Mouse (Mus musculus) liver, embryonic 15.5 days (tissue): ENCODE results near the gene Wbp2. TPM values are rescaled to one million over a fixed set of nuclear protein-coding genes. Genes with fewer than 3 reads are reported as not detected.
"Not testable (repeated sequence)": the region's sequence is repeated elsewhere in the genome, so short reads cannot be mapped to it uniquely, and the experiment has no call there.

Source experiments
- ATAC-seq: fragments of 200-750 bp; cut with Nextera tagmentation; 2 replicates; pipeline ENCODE4 v1.8.0; 2017; ENCODE audit warnings: moderate number of reproducible peaks, mild to moderate bottlenecking, moderate library complexity; ENCODE audit not compliant: insufficient read depth
- H3K27ac ChIP-seq: fragments of 300-500 bp; sonication (generic); replicated peaks from 2 replicates; pipeline ENCODE4 v1.5.1; 2015; ENCODE audit warnings: mild to moderate bottlenecking, inconsistent platforms
- H3K27me3 ChIP-seq: fragments of 300-500 bp; sonication (generic); 2 replicates; pipeline ENCODE4 v1.6.1; 2015; ENCODE audit warnings: mild to moderate bottlenecking, inconsistent platforms
- H3K36me3 ChIP-seq: fragments of 300-500 bp; sonication (generic); replicated peaks from 2 replicates; pipeline ENCODE4 v1.6.1; 2015; ENCODE audit warnings: moderate library complexity, mild to moderate bottlenecking, inconsistent platforms
- H3K4me1 ChIP-seq: fragments of 300-500 bp; sonication (generic); replicated peaks from 2 replicates; pipeline ENCODE4 v1.6.1; 2015; ENCODE audit warnings: inconsistent platforms
- H3K4me2 ChIP-seq: fragments of 300-500 bp; sonication (generic); 2 replicates; pipeline ENCODE4 v1.6.1; 2015; ENCODE audit warnings: moderate library complexity, mild to moderate bottlenecking, inconsistent platforms
- H3K4me3 ChIP-seq: fragments of 300-500 bp; sonication (generic); replicated peaks from 2 replicates; pipeline ENCODE4 v1.5.1; 2015; ENCODE audit warnings: mild to moderate bottlenecking, inconsistent platforms
- H3K9ac ChIP-seq: fragments of 300-500 bp; sonication (generic); 2 replicates; pipeline ENCODE4 v1.6.1; 2015; ENCODE audit warnings: moderate library complexity, mild to moderate bottlenecking, inconsistent platforms
- H3K9me3 ChIP-seq: fragments of 300-500 bp; sonication (generic); replicated peaks from 2 replicates; pipeline ENCODE4 v1.6.1; 2016; ENCODE audit warnings: inconsistent platforms
- WGBS: fragments of 180-500 bp; shearing (Covaris S2); methylation state at CpG from one replicate; pipeline ENCODE4 v1.1.7; 2015; ENCODE audit warnings: mixed read lengths; ENCODE audit not compliant: insufficient replicate concordance; 5-methylcytosine and 5-hydroxymethylcytosine counted together
- polyA plus RNA-seq: library from polyadenylated mRNA; unstranded; fragments of >200 nt; fragmentation: Nextera tagmentation; extraction: Ambion mirVana; gene quantifications from 2 replicates; pipeline ENCODE4 v1.2.1, GENCODE M21; 2015

Gene Wbp2
- polyA plus RNA-seq, 1 experiment from 2014 or later, result 83.9 TPM

DNA sequence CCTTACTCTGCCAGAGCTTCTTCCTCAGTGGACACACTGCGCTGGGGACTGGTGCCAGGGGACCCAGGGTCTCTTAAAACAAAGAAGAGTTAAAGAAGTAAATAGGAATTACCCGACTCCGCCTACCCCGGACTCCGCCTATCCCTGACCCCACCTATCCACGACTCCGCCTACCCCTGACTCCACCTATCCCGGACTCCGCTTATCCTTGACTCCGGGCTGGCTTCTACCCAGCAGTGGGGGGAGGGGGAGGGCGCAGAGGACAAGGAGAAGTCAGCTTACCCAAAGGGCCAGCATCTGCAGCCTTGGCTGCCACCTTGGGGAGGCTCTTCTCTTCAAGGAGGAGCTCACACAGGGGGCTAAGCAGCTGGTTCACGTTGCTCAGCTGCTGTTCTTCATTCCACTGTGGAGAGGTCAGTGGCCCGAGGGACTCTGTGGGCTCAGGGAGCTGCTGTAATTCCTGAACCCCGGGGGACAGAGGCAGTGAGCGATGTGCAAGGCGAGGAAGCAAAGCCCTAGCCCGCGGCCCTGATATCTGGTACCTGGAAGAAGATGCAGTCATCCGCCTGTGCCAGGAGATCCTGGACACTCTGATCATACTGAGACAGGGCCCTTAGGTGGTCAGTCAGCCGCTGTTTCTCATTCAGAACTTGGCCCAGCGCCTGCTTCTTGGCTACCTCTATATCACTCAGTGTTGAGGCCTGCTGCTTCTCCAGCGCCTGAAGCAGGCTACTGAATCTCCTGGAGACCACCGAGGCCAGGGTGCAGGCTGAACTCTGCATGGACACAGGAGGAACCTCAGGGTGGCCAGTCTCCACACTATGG is 40.6 kb upstream of the Wbp2 start, which contains the start of gene Trim47:
Gene Trim47 (minus strand): TSS at position 55 of the 825 bp plus-strand sequence.
- H3K27ac ChIP-seq, result no peak within 1 kb of the TSS
- H3K9ac ChIP-seq, result no peak within 1 kb of the TSS

DNA sequence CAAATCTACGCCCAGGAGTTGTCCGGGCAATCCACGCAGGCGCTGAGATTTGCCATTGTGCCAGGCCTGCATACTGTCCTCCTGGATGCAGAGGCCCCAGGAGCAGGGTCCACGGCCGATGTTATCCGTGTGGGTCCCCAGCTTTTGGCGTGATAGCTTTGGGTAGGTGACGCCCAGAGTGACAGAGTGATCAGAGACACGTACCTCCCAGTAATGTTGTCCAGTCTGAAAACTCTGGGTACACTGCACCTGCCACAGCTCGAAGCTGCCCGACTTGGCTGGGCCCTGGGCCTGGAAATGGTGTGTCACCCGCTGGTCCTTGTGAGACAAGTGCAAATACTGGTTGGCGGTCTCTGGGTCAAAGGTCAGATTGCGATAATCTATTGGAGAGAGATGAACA is 39.5 kb upstream of the Wbp2 start:
- no peak for ATAC-seq
- Histone ChIP-seq H3K36me3 (peaks cover 25% of the 10 kb centered on the region), H3K9me3 (no peaks in the 10 kb centered on the region), H3K27ac (no peak overlapping the region), H3K4me1 (peaks cover 44% of the 10 kb centered on the region), H3K9ac (no peak overlapping the region), H3K4me3 (no peak overlapping the region), H3K4me2 (no peak overlapping the region), H3K27me3 (no peaks in the 10 kb centered on the region)
- WGBS, result 80% methylated on average over 15 of the region's 15 CpGs

More for the DNA sequence above, 40.6 kb upstream of the Wbp2 start, which contains the start of gene Trim47:
- no peak within 1 kb of the TSS for H3K4me3 ChIP-seq
- ATAC-seq, result no peak
- H3K27me3 ChIP-seq, result no peaks in the 10 kb centered on the region
- H3K9me3 ChIP-seq, result no peaks in the 10 kb centered on the region
- peak within 1 kb of the TSS; percentile 37 for H3K4me2 ChIP-seq
- 55% methylated on average over 23 of the region's 23 CpGs for WGBS
- H3K4me1 ChIP-seq, result peaks cover 44% of the 10 kb centered on the region
- peaks cover 28% of the 10 kb centered on the region for H3K36me3 ChIP-seq

DNA sequence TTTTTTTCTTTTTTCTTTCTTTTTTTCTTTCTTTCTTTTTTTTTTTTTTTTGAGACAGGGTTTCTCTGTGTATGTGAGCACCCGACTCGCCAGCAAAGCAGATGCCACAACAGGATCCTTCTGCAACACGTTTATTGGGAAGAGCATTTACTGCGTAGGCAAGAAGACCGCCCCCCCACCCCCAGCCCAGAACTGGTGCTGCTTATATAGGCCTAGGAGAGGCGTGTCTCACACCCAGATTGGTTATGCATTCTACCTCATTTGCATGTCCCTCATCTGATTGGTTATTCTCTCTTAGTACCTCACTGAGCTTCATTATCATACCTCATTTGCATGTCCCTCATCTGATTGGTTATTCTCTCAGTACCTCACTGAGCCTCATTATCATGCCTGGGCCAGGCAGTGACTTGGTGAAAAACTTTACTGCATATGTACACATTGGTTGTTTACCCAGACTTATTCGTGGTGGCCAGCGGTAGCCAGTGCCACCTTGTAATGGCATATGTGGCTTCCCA is 35.0 kb upstream of the Wbp2 start:
- H3K4me3 ChIP-seq, ATAC-seq, H3K9me3 ChIP-seq, H3K27me3 ChIP-seq, H3K4me2 ChIP-seq, H3K9ac ChIP-seq: not testable (repeated sequence)
- 0 out of 2 replicates have a peak overlapping the region, but pooled peaks have one; percentile 34 for H3K27ac ChIP-seq
- 78% methylated on average over 8 of the region's 8 CpGs for WGBS
- H3K4me1 ChIP-seq, result peaks cover 12% of the 10 kb centered on the region
- H3K36me3 ChIP-seq, result peaks cover 25% of the 10 kb centered on the region

DNA sequence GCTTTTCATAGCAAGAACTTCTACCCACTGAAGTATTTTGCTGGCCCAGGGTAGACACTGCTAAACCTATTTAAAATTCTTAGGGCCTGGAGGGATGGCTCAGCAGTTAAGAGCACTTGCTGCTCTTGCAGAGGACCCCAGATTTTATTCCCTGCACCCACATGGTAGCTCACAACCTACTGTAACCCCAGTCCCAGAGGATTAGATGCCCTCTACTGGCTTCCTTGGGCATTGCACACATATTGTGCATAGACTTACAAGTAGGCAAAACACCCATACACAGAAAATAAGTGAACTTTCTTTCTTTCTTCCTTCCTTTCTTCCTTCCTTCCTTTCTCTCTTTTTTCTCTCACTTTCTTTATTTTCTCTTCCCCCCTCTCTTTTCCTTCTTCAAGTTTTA is 31.0 kb upstream of the Wbp2 start:
- Histone ChIP-seq H3K27me3 (no peaks in the 10 kb centered on the region), H3K4me2 (no peak overlapping the region), H3K4me1 (peaks cover 7% of the 10 kb centered on the region; the same call in 1 of the 2 replicates), H3K4me3 (no peak overlapping the region), H3K27ac (no peak overlapping the region), H3K9me3 (no peaks in the 10 kb centered on the region), H3K36me3 (0 out of 2 replicates have a peak, but pooled peaks cover 8% of the 10 kb centered on the region), H3K9ac (no peak overlapping the region)
- ATAC-seq, result no peak

DNA sequence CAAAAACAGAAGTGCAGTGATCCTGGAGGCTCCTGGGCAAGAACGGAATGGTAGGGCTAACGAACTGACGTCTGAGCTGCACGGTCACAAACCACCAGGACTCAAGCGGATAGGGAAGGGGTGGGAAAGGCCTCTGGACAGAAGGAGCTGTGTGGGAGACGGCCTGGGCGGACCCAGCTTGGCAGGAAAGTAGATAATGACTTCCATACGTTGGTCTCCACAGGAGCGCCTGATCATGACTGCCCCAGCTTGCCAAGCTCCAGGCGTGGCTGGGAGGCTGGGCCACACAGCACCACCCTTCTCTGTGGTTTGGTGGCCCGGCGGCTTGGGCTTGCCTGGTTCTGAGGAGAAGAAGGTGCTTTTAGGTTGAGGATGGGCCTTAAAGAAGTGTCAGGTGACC is 30.4 kb upstream of the Wbp2 start:
- no peak for ATAC-seq

DNA sequence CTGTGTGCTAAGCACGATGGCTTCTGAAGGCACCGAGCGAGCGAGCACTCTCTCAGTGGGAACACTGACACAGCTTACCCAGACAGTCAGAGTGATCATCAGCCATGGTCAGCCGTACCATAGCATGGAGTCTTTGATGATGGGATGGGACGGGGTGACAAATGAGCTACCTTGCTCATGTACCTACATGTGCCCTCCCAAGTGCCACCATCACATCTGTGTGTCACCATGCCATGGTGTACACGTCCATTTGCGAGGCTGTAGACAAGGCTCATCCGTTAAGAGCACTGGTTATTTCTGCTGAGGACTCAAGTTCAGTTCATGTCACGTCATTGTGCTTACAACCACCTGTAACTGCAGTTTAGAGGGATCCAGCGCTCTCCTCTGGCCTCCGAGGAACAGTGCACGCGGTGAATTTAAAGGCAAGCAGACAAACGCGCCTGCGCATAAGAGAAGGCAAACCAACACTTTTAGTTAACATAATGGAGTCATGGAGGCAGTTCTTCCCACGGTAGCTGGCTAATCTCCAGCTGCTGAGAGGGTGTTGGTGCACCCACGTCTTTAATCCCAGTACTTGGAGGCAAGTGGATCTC is 24.9 kb upstream of the Wbp2 start:
- H3K4me2 ChIP-seq, result no peak overlapping the region
- H3K9ac ChIP-seq, result no peak overlapping the region
- no peaks in the 10 kb centered on the region for H3K9me3 ChIP-seq
- peaks cover 38% of the 10 kb centered on the region for H3K4me1 ChIP-seq
- 83% methylated on average over 19 of the region's 19 CpGs for WGBS
- no peak overlapping the region for H3K4me3 ChIP-seq
- ATAC-seq, result no peak
- peaks cover 56% of the 10 kb centered on the region for H3K27me3 ChIP-seq
- H3K36me3 ChIP-seq, result no peaks in the 10 kb centered on the region
- no peak overlapping the region for H3K27ac ChIP-seq

More for the DNA sequence above, 30.4 kb upstream of the Wbp2 start:
- Histone ChIP-seq H3K27ac (no peak overlapping the region), H3K36me3 (0 out of 2 replicates have a peak, but pooled peaks cover 4% of the 10 kb centered on the region), H3K4me1 (peaks cover 7% of the 10 kb centered on the region; the same call in 1 of the 2 replicates), H3K4me2 (no peak overlapping the region), H3K27me3 (peaks cover under 1% of the 10 kb centered on the region), H3K9ac (no peak overlapping the region), H3K4me3 (no peak overlapping the region), H3K9me3 (no peaks in the 10 kb centered on the region)
- 44% methylated on average over 12 of the region's 12 CpGs for WGBS

DNA sequence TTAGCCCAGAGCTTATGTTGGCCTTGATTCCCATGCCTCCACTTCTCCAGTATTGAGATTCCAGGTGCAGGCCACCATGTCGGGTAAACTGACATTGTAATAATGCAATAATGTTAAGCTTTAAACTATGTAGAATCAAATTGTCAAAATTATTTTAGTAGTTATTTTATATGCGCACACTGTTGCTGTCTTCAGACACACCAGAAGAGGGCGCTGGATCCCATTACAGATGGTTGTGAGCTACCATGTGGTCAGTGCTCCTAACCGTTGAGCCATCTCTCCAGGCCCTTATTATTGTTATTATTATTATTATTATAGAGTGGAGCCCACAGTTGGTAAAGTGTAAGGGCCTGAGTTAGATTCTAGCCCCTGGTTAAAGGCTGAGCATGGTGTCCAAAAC is 24.3 kb upstream of the Wbp2 start:
- H3K9ac ChIP-seq, result no peak overlapping the region
- H3K4me2 ChIP-seq, result no peak overlapping the region
- peaks cover 63% of the 10 kb centered on the region for H3K27me3 ChIP-seq

DNA sequence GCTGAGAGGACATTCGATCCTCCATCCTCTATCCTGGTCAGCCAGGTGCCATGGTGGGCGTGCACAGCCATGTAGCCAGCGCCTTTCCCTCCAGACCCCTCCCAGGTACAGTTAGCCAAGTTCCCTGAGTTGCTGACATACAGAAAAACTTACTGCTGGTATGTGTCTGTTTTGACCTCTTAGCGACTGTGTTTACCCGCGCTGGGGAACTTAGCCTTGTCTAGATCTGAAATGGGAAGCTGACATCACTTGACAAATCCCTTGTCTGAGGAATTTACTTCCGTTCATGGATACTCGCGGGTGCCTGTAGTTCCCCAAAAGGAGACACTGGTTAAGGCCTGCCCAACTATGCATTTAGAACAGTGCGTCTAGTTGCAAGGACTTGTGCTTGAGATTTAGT is 23.7 kb upstream of the Wbp2 start:
- H3K9me3 ChIP-seq, result no peaks in the 10 kb centered on the region
- 0 out of 2 replicates have a peak overlapping the region, but pooled peaks have one; percentile 38 for H3K27ac ChIP-seq
- 0 out of 2 replicates have a peak, but pooled peaks have one; percentile 6 for ATAC-seq
- no peak overlapping the region for H3K9ac ChIP-seq
- peak overlapping the region; percentile 56 for H3K4me3 ChIP-seq
- H3K4me1 ChIP-seq, result peaks cover 48% of the 10 kb centered on the region
- no peaks in the 10 kb centered on the region for H3K36me3 ChIP-seq
- peaks cover 68% of the 10 kb centered on the region for H3K27me3 ChIP-seq
- peak overlapping the region; percentile 72 for H3K4me2 ChIP-seq
- WGBS, result 21% methylated on average over 10 of the region's 10 CpGs

More for the DNA sequence above, 24.3 kb upstream of the Wbp2 start:
- H3K27ac ChIP-seq, result no peak overlapping the region
- no peak for ATAC-seq
- peaks cover 44% of the 10 kb centered on the region for H3K4me1 ChIP-seq
- WGBS, result 69% methylated on average over 4 of the region's 4 CpGs
- H3K9me3 ChIP-seq, result no peaks in the 10 kb centered on the region
- no peak overlapping the region for H3K4me3 ChIP-seq
- H3K36me3 ChIP-seq, result no peaks in the 10 kb centered on the region

DNA sequence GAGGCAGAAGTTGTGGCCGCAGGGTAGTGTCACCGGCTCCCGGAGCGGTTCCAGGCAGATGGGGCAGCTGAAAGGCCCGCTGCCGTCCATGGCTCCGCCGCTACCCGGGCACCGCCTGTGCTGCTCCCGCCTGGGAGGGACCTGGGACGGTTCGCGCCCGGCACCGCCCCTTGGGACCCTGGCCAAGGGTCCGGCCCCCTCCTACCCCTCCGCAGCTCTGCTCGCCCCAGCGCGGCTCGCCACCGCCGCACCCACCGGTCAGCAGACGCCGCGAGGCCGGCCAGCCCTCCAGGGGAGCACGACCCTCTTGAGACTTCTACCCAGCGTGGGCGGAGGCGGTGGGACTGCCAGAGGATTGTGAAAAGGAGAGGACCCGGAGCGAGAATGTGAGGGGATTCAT is 23.3 kb upstream of the Wbp2 start:
- Histone ChIP-seq H3K27ac (0 out of 2 replicates have a peak overlapping the region, but pooled peaks have one; percentile 38), H3K4me1 (peaks cover 48% of the 10 kb centered on the region), H3K9me3 (no peaks in the 10 kb centered on the region), H3K9ac (peak overlapping the region; percentile 23; the same call in 1 of the 2 replicates), H3K27me3 (peaks cover 68% of the 10 kb centered on the region), H3K4me3 (peak overlapping the region; percentile 56), H3K4me2 (peak overlapping the region; percentile 72), H3K36me3 (no peaks in the 10 kb centered on the region)
- WGBS, result 2% methylated on average over 35 of the region's 35 CpGs
- peak; percentile 47 for ATAC-seq

DNA sequence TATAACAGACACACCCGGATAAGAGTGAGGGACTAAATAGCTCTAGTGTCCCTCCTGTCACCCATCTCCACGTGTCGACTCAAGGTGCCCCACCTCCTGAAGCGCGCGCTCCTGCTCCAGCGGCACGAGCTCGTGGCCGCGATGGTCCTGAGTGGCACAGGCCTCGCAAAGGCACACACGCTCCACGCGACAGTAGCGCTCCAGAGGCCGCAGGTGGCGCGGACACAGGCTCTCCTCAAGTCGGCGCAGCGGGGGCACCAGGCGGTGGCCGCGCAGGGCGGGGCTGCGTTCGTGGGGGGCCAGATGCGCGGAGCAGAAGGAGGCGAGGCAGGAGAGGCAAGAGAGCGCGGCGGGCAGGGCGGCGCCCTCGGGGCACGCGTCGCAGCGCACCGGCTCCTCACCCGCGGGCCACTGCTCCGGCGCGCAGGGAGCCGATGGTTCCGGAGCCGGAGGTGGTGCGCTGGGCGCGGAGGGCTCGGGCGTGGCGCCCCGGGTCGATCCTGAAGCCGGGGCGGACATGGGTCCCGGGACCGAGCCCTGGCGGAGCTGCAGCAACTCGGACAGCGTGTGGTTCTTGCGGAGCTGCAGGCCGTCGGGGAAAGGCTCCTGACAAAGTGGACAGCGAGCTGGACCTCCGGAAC is 22.8 kb upstream of the Wbp2 start:
- WGBS, result under 1% methylated on average over 70 of the region's 70 CpGs
- no peaks in the 10 kb centered on the region for H3K9me3 ChIP-seq
- H3K27ac ChIP-seq, result no peak overlapping the region
- H3K4me2 ChIP-seq, result peak overlapping the region; percentile 72
- H3K4me3 ChIP-seq, result peak overlapping the region; percentile 56
- peaks cover 68% of the 10 kb centered on the region for H3K27me3 ChIP-seq
- peak overlapping the region; percentile 23; the same call in 1 of the 2 replicates for H3K9ac ChIP-seq
- H3K36me3 ChIP-seq, result no peaks in the 10 kb centered on the region
- no peak for ATAC-seq
- H3K4me1 ChIP-seq, result peaks cover 51% of the 10 kb centered on the region
